Mouse (Mus musculus): ENCODE data around the gene Ier5. TPM values are rescaled to one million over a fixed set of nuclear protein-coding genes. Genes with fewer than 3 reads are reported as not detected.

Gene Ier5
- 0.32 and 2.9 TPM in 2 replicates for total RNA-seq (2014; fragmentation: Nextera tagmentation)
- 3.2 and 4.4 TPM in 2 replicates for total RNA-seq (2017)

GRCm38 (mm10) chr1:155099280-155099848, at the start of gene Ier5:
Gene Ier5 (minus strand): TSS chr1:155099636.
- ATAC-seq (replicated peaks; ENCODE audit: poor library complexity, severe bottlenecking), result peak; percentile 84

GRCm38 (mm10) chr1:155147228-155147627, 47.8 kb upstream of the Ier5 start:
- peak; percentile 67 for ATAC-seq (replicated peaks; ENCODE audit: poor library complexity, severe bottlenecking)

- ATAC-seq (replicated peaks; ENCODE audit: poor library complexity, severe bottlenecking), result peak; percentile 80
Observed at GRCm38 (mm10) chr1:155146572-155146980, 47.1 kb upstream of the Ier5 start, which contains the start of gene Mr1. Gene Mr1 (minus strand): TSS chr1:155146814.

GRCm38 (mm10) chr1:155145620-155146019, 46.2 kb upstream of the Ier5 start:
- ATAC-seq (replicated peaks; ENCODE audit: poor library complexity, severe bottlenecking), result peak; percentile 80

GRCm38 (mm10) chr1:155140076-155140475, 40.6 kb upstream of the Ier5 start:
- ATAC-seq (replicated peaks; ENCODE audit: poor library complexity, severe bottlenecking), result peak; percentile 82

- peak; percentile 90 for ATAC-seq (replicated peaks; ENCODE audit: poor library complexity, severe bottlenecking)
Observed at GRCm38 (mm10) chr1:155138795-155139194, 39.4 kb upstream of the Ier5 start.

GRCm38 (mm10) chr1:155134866-155135265, 35.4 kb upstream of the Ier5 start:
- ATAC-seq (replicated peaks; ENCODE audit: poor library complexity, severe bottlenecking), result no peak

GRCm38 (mm10) chr1:155127429-155127934, 28.0 kb upstream of the Ier5 start:
- no peak for ATAC-seq (replicated peaks; ENCODE audit: poor library complexity, severe bottlenecking)

- ATAC-seq (replicated peaks; ENCODE audit: poor library complexity, severe bottlenecking), result no peak
Observed at GRCm38 (mm10) chr1:155126716-155127115, 27.3 kb upstream of the Ier5 start.

- no peak for ATAC-seq (replicated peaks; ENCODE audit: poor library complexity, severe bottlenecking)
Observed at GRCm38 (mm10) chr1:155124397-155124796, 25.0 kb upstream of the Ier5 start.

GRCm38 (mm10) chr1:155121977-155122939, 22.8 kb upstream of the Ier5 start:
- ATAC-seq (replicated peaks; ENCODE audit: poor library complexity, severe bottlenecking), result no peak

- ATAC-seq (replicated peaks; ENCODE audit: poor library complexity, severe bottlenecking), result no peak
Observed at GRCm38 (mm10) chr1:155119719-155120118, 20.3 kb upstream of the Ier5 start.

- no peak for ATAC-seq (replicated peaks; ENCODE audit: poor library complexity, severe bottlenecking)
Observed at GRCm38 (mm10) chr1:155113946-155114345, 14.5 kb upstream of the Ier5 start.

- ATAC-seq (replicated peaks; ENCODE audit: poor library complexity, severe bottlenecking), result no peak
Observed at GRCm38 (mm10) chr1:155112875-155113274, 13.4 kb upstream of the Ier5 start.

- ATAC-seq (replicated peaks; ENCODE audit: poor library complexity, severe bottlenecking), result no peak
Observed at GRCm38 (mm10) chr1:155112118-155112517, 12.7 kb upstream of the Ier5 start.

- ATAC-seq (replicated peaks; ENCODE audit: poor library complexity, severe bottlenecking), result no peak
Observed at GRCm38 (mm10) chr1:155111491-155111890, 12.1 kb upstream of the Ier5 start.

- no peak for ATAC-seq (replicated peaks; ENCODE audit: poor library complexity, severe bottlenecking)
Observed at GRCm38 (mm10) chr1:155109387-155110350, 10.2 kb upstream of the Ier5 start.

GRCm38 (mm10) chr1:155108412-155108811, 9.0 kb upstream of the Ier5 start:
- no peak for ATAC-seq (replicated peaks; ENCODE audit: poor library complexity, severe bottlenecking)

GRCm38 (mm10) chr1:155107843-155108242, 8.4 kb upstream of the Ier5 start:
- ATAC-seq (replicated peaks; ENCODE audit: poor library complexity, severe bottlenecking), result no peak

GRCm38 (mm10) chr1:155106310-155106709, 6.9 kb upstream of the Ier5 start:
- ATAC-seq (replicated peaks; ENCODE audit: poor library complexity, severe bottlenecking), result peak; percentile 44; the same call in 1 of the 2 replicates

All from granulocyte monocyte progenitor cell, adult 5-6 weeks (primary cell).